Mouse (Mus musculus) layer of hippocampus, adult 18-20 months (tissue): ENCODE results near the gene Dgcr8. TPM values are rescaled to one million over a fixed set of nuclear protein-coding genes. Genes with fewer than 3 reads are reported as not detected.

Source experiments
- DNase-seq, 2 experiments: peaks; one replicate each; pipeline ENCODE4 v3.0.0; 2022; ENCODE audit warnings: low spot score in 2 of 2
- total RNA-seq, 2 experiments: library from RNA; stranded (reverse); gene quantifications; 2 replicates each; pipeline ENCODE4 v1.2.3; 2021

Gene Dgcr8
- total RNA-seq, 2 experiments from 2014 or later, result 35.7 to 43.0 TPM

- no peak for DNase-seq
These were observed 38.8 kb downstream of the Dgcr8 start for GRCm38 (mm10) chr16:18250231-18250630.

- DNase-seq, result no peak
These were observed 39.6 kb downstream of the Dgcr8 start for GRCm38 (mm10) chr16:18249364-18249967.

GRCm38 (mm10) chr16:18248433-18249363 is 40.3 kb downstream of the Dgcr8 start, which contains the start of the genes Trmt2a and Ranbp1:
Gene Trmt2a, plus strand, starts transcription at chr16:18248679.
Gene Ranbp1, minus strand, starts transcription at chr16:18248732.
- peak; percentile 98 to 99 for DNase-seq

- no peak for DNase-seq
These were observed 41.3 kb downstream of the Dgcr8 start for GRCm38 (mm10) chr16:18247521-18248399.

- no peak for DNase-seq
These were observed 47.5 kb downstream of the Dgcr8 start for GRCm38 (mm10) chr16:18241581-18241980.

- no peak for DNase-seq
These were observed 52.2 kb downstream of the Dgcr8 start for GRCm38 (mm10) chr16:18236676-18237501.

GRCm38 (mm10) chr16:18235389-18236065 is 53.5 kb downstream of the Dgcr8 start:
- DNase-seq, result peak; percentile 59 to 71

- peak; percentile 67 to 82 for DNase-seq
These were observed 54.2 kb downstream of the Dgcr8 start, which contains the start of gene Zdhhc8 for GRCm38 (mm10) chr16:18234671-18235388. Gene Zdhhc8, minus strand, starts transcription at chr16:18235136.

GRCm38 (mm10) chr16:18233919-18234670 is 55.0 kb downstream of the Dgcr8 start:
- no peak for DNase-seq

GRCm38 (mm10) chr16:18233451-18233850 is 55.6 kb downstream of the Dgcr8 start:
- DNase-seq, result no peak

GRCm38 (mm10) chr16:18231451-18231850 is 57.6 kb downstream of the Dgcr8 start:
- no peak for DNase-seq

- no peak for DNase-seq
These were observed 58.0 kb downstream of the Dgcr8 start for GRCm38 (mm10) chr16:18231047-18231446.

GRCm38 (mm10) chr16:18230617-18231016 is 58.4 kb downstream of the Dgcr8 start:
- DNase-seq, result no peak

GRCm38 (mm10) chr16:18229622-18230021 is 59.4 kb downstream of the Dgcr8 start:
- peak; percentile 83 to 88 for DNase-seq

GRCm38 (mm10) chr16:18228856-18229255 is 60.2 kb downstream of the Dgcr8 start:
- no peak for DNase-seq

- no peak for DNase-seq
These were observed 61.1 kb downstream of the Dgcr8 start for GRCm38 (mm10) chr16:18227897-18228422.

- DNase-seq, result no peak
These were observed 61.9 kb downstream of the Dgcr8 start for GRCm38 (mm10) chr16:18227187-18227586.

- no peak for DNase-seq
These were observed 66.9 kb downstream of the Dgcr8 start for GRCm38 (mm10) chr16:18222188-18222587.
